ENCODE assay signal across 33 mouse cellular contexts in the genomic region with DNA sequence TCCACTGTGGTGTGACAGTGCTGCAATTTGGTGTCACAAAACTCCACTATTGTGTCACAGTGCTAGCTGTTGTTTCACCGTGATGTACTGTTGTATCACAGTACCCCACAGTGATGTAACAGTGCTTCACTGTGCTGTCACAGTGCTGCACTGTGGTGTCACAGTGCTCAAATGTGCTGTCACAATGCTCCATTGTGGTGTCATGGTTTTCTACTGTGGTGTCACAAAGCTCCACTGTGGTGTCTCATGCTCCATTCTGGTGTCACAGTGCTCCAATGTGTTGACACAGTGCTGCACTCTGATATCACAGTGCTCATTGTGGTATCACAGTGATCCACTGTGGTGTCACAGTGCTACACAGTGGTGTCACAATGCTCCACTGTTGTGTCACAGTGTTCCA.
DNase-seq lines count a peak whose midpoint lies in the region; ATAC-seq and TF ChIP-seq lines count a peak whose summit lies in the region.
"Had no signal": no experiment of that assay in that cellular context is flagged by ENCODE, and none has a peak within 500 bp of the region (broad histone marks: within the 10 kb centered on the region; RNA-seq: fewer than 3 reads in every experiment).

No protein-coding gene starts in this region.

- H3K9ac ChIP-seq in heart, adult 2 months (ENCODE audit: low read depth, low read length), result no peak overlapping the region
- no peak overlapping the region for H3K9ac ChIP-seq in neural tube, embryonic 15.5 days (replicated peaks)
- no peak overlapping the region for H3K9ac ChIP-seq in liver, adult 2 months (ENCODE audit: low read depth, low read length)
- H3K9ac ChIP-seq in kidney, embryonic 14.5 days (ENCODE audit: low read depth, low read length), result no peak overlapping the region
- H3K9ac ChIP-seq in forebrain, embryonic 13.5 days, result no peak overlapping the region
- H3K9ac ChIP-seq: forebrain, postnatal 0 days; heart, embryonic 12.5 days; intestine, embryonic 15.5 days; liver, embryonic 13.5 days; midbrain, embryonic 12.5 days; neural tube, embryonic 13.5 days; stomach, embryonic 15.5 days had no signal

- no peak for ATAC-seq in neural tube, embryonic 15.5 days (ENCODE audit: low FRiP score)
- no peak for ATAC-seq in kidney, embryonic 14.5 days (ENCODE audit: low FRiP score, low TSS enrichment)
- no peak for ATAC-seq in forebrain, embryonic 13.5 days
- ATAC-seq: forebrain, postnatal 0 days; intestine, embryonic 15.5 days; Patski had no signal

- no peak overlapping the region for H3K4me3 ChIP-seq in heart, adult 2 months
- no peak overlapping the region for H3K4me3 ChIP-seq in neural tube, embryonic 15.5 days (replicated peaks)
- no peak overlapping the region for H3K4me3 ChIP-seq in liver, adult 2 months (ENCODE audit: insufficient read depth, low read depth, low read length)
- H3K4me3 ChIP-seq in kidney, embryonic 14.5 days (ENCODE audit: low read length), result no peak overlapping the region
- H3K4me3 ChIP-seq in forebrain, embryonic 13.5 days, result no peak overlapping the region
- H3K4me3 ChIP-seq: erythroblast, embryonic 14.5 days; heart, embryonic 12.5 days; hindbrain, embryonic 10.5 days; intestine, embryonic 15.5 days; liver, embryonic 13.5 days; midbrain, embryonic 12.5 days; myocyte; neural tube, embryonic 13.5 days; stomach, embryonic 15.5 days had no signal

- no peak for TF ChIP-seq POLR2A in heart, adult 2 months (IDR thresholded peaks at IDR 0.05; ENCODE audit: insufficient read depth, low read depth, low read length)
- TF ChIP-seq POLR2A in liver, adult 2 months (IDR thresholded peaks at IDR 0.05; ENCODE audit: extremely low read depth, insufficient read depth, low read length), result no peak

- no peaks in the 10 kb centered on the region for H3K4me1 ChIP-seq in heart, adult 2 months (ENCODE audit: control insufficient read depth, insufficient read depth, low read length)
- no peaks in the 10 kb centered on the region for H3K4me1 ChIP-seq in neural tube, embryonic 15.5 days
- H3K4me1 ChIP-seq in liver, adult 2 months (ENCODE audit: control insufficient read depth, insufficient read depth, low read length), result no peaks in the 10 kb centered on the region
- no peaks in the 10 kb centered on the region for H3K4me1 ChIP-seq in kidney, embryonic 14.5 days (ENCODE audit: control insufficient read depth, insufficient read depth, low read length)
- H3K4me1 ChIP-seq in forebrain, embryonic 13.5 days, result no peaks in the 10 kb centered on the region
- H3K4me1 ChIP-seq: heart, embryonic 12.5 days; hindbrain, embryonic 10.5 days; intestine, embryonic 15.5 days; liver, embryonic 13.5 days; midbrain, embryonic 12.5 days; neural tube, embryonic 13.5 days; stomach, embryonic 15.5 days had no signal

- 89% methylated on average over 1 of the region's 1 CpGs for WGBS in heart, adult 2 months
- 93% methylated on average over 1 of the region's 1 CpGs for WGBS in neural tube, embryonic 15.5 days
- WGBS in liver, adult 2 months, result 91% methylated on average over 1 of the region's 1 CpGs
- 83% methylated on average over 1 of the region's 1 CpGs for WGBS in kidney, embryonic 14.5 days
- 97% methylated on average over 1 of the region's 1 CpGs for WGBS in forebrain, embryonic 13.5 days

- peak; percentile 1 to 5 for DNase-seq in heart, adult 2 months
- no peak for DNase-seq in heart, postnatal 4 days
- DNase-seq in neural tube, embryonic 10.5 days (ENCODE audit: extremely low spot score, low spot score), result peak; percentile 5
- peak; percentile 6 for DNase-seq in MN1 (ENCODE audit: low spot score)
- DNase-seq in liver, adult 2 months (ENCODE audit: extremely low read depth, low read depth, low spot score), result peak; percentile 6
- DNase-seq: adrenal gland, postnatal 25 days; cerebellum, adult 18-20 months; cerebellum, postnatal 10 days; forebrain, postnatal 0 days; gastrocnemius, postnatal 10 days; kidney, adult 8-10 months; kidney, postnatal 10 days; layer of hippocampus, adult 9-11 months; liver, embryonic 13.5 days; lung, adult 2 months; lung, postnatal 10 days; right cerebral cortex, postnatal 25 days; thymus, adult 2 months; thymus, postnatal 36 days had no signal

- no peaks in the 10 kb centered on the region for H3K36me3 ChIP-seq in heart, adult 2 months (ENCODE audit: control insufficient read depth, insufficient read depth, low read length)
- no peaks in the 10 kb centered on the region for H3K36me3 ChIP-seq in neural tube, embryonic 15.5 days
- no peaks in the 10 kb centered on the region for H3K36me3 ChIP-seq in liver, adult 2 months (ENCODE audit: control insufficient read depth, insufficient read depth, low read length)
- no peaks in the 10 kb centered on the region for H3K36me3 ChIP-seq in kidney, embryonic 14.5 days (ENCODE audit: control insufficient read depth, insufficient read depth, low read length)
- H3K36me3 ChIP-seq in forebrain, embryonic 13.5 days (ENCODE audit: poor library complexity, severe bottlenecking), result no peaks in the 10 kb centered on the region
- H3K36me3 ChIP-seq: heart, embryonic 12.5 days; hindbrain, embryonic 10.5 days; intestine, embryonic 15.5 days; liver, embryonic 13.5 days; midbrain, embryonic 12.5 days; neural tube, embryonic 13.5 days; stomach, embryonic 15.5 days had no signal

- intact Hi-C loops in heart, adult 2 months (cut with DNase I), result no loop called here

- no peak overlapping the region for H3K4me2 ChIP-seq in neural tube, embryonic 15.5 days
- no peak overlapping the region for H3K4me2 ChIP-seq in kidney, embryonic 14.5 days (replicated peaks; ENCODE audit: low read depth, low read length)
- H3K4me2 ChIP-seq in forebrain, embryonic 13.5 days, result no peak overlapping the region
- H3K4me2 ChIP-seq: heart, embryonic 12.5 days; intestine, embryonic 15.5 days; liver, embryonic 13.5 days; midbrain, embryonic 12.5 days; neural tube, embryonic 13.5 days; stomach, embryonic 15.5 days had no signal

- H3K9me3 ChIP-seq in neural tube, embryonic 15.5 days (replicated peaks), result no peaks in the 10 kb centered on the region
- peaks cover 20% of the 10 kb centered on the region for H3K9me3 ChIP-seq in kidney, embryonic 14.5 days (ENCODE audit: control insufficient read depth, low read length)
- peaks cover 75% of the 10 kb centered on the region for H3K9me3 ChIP-seq in forebrain, embryonic 13.5 days (replicated peaks)
- H3K9me3 ChIP-seq: stomach, embryonic 15.5 days had no signal

- H3K27me3 ChIP-seq in heart, adult 2 months (ENCODE audit: control insufficient read depth, insufficient read depth, low read length), result no peaks in the 10 kb centered on the region
- H3K27me3 ChIP-seq in neural tube, embryonic 15.5 days (replicated peaks), result no peaks in the 10 kb centered on the region
- no peaks in the 10 kb centered on the region for H3K27me3 ChIP-seq in liver, adult 2 months (ENCODE audit: control insufficient read depth, insufficient read depth, low read length)
- H3K27me3 ChIP-seq in kidney, embryonic 14.5 days (ENCODE audit: control insufficient read depth, insufficient read depth, low read length), result no peaks in the 10 kb centered on the region
- H3K27me3 ChIP-seq in forebrain, embryonic 13.5 days, result no peaks in the 10 kb centered on the region
- H3K27me3 ChIP-seq: CH12.LX; heart, embryonic 12.5 days; intestine, embryonic 15.5 days; liver, embryonic 13.5 days; midbrain, embryonic 12.5 days; neural tube, embryonic 13.5 days; Patski; stomach, embryonic 15.5 days had no signal

- H3K79me2 ChIP-seq in heart, adult 2 months (replicated peaks; ENCODE audit: control insufficient read depth, insufficient read depth, low read length), result no peaks in the 10 kb centered on the region
- H3K79me2 ChIP-seq in liver, adult 2 months (ENCODE audit: control insufficient read depth, insufficient read depth, low read length), result no peaks in the 10 kb centered on the region

- TF ChIP-seq CTCF in heart, adult 2 months (IDR thresholded peaks at IDR 0.05), result no peak
- no peak for TF ChIP-seq CTCF in liver, adult 2 months (IDR thresholded peaks at IDR 0.05; ENCODE audit: low read depth, low read length)

- H3K27ac ChIP-seq in heart, adult 2 months, result no peak overlapping the region
- H3K27ac ChIP-seq in neural tube, embryonic 15.5 days (replicated peaks), result no peak overlapping the region
- H3K27ac ChIP-seq in liver, adult 2 months (replicated peaks; ENCODE audit: insufficient read depth, low read depth, low read length), result no peak overlapping the region
- no peak overlapping the region for H3K27ac ChIP-seq in kidney, embryonic 14.5 days (ENCODE audit: low read depth, low read length)
- H3K27ac ChIP-seq in forebrain, embryonic 13.5 days, result no peak overlapping the region
- H3K27ac ChIP-seq: hindbrain, embryonic 10.5 days; intestine, embryonic 15.5 days; liver, embryonic 13.5 days; macrophage; midbrain, embryonic 12.5 days; neural tube, embryonic 13.5 days; stomach, embryonic 15.5 days had no signal

- TF ChIP-seq EP300 in heart, adult 2 months (IDR thresholded peaks at IDR 0.05; ENCODE audit: insufficient read depth, low read depth, low read length), result no peak
